Mouse (Mus musculus) induced T-regulatory cell, adult 2 months (primary cell): ENCODE data around the gene Col8a2.

Experiments used
- DNase-seq: peaks from one replicate; pipeline ENCODE4 v3.0.0-alpha.2; 2012; ENCODE audit warnings: low read depth

Col8a2 gene

GRCm38 (mm10) chr4:126301584-126302309 lies 15.2 kb downstream of the Col8a2 start:
- DNase-seq: peak; percentile 36

GRCm38 (mm10) chr4:126303877-126304276 lies 17.3 kb downstream of the Col8a2 start:
- DNase-seq: peak; percentile 61

- DNase-seq: no peak
Observed at GRCm38 (mm10) chr4:126305428-126305827, 18.8 kb downstream of the Col8a2 start.

GRCm38 (mm10) chr4:126306058-126306457 lies 19.5 kb downstream of the Col8a2 start:
- DNase-seq: no peak

- DNase-seq: no peak
Observed at GRCm38 (mm10) chr4:126306827-126307226, 20.2 kb downstream of the Col8a2 start.

GRCm38 (mm10) chr4:126309211-126309921 lies 22.8 kb downstream of the Col8a2 start:
- DNase-seq: no peak

- peak; percentile 89 for DNase-seq
Observed at GRCm38 (mm10) chr4:126309922-126310309, 23.3 kb downstream of the Col8a2 start.

- no peak for DNase-seq
Observed at GRCm38 (mm10) chr4:126310344-126310743, 23.8 kb downstream of the Col8a2 start.

GRCm38 (mm10) chr4:126311566-126312200 lies 25.1 kb downstream of the Col8a2 start:
- no peak for DNase-seq

- DNase-seq: no peak
Observed at GRCm38 (mm10) chr4:126313202-126313601, 26.6 kb downstream of the Col8a2 start.

- no peak for DNase-seq
Observed at GRCm38 (mm10) chr4:126314393-126314792, 27.8 kb downstream of the Col8a2 start.

- no peak for DNase-seq
Observed at GRCm38 (mm10) chr4:126315931-126316330, 29.3 kb downstream of the Col8a2 start.

GRCm38 (mm10) chr4:126316443-126317040 lies 29.9 kb downstream of the Col8a2 start:
- DNase-seq: no peak

GRCm38 (mm10) chr4:126319806-126320205 lies 33.2 kb downstream of the Col8a2 start:
- DNase-seq: no peak

GRCm38 (mm10) chr4:126321111-126321853 lies 34.7 kb downstream of the Col8a2 start, which contains the start of gene Adprhl2:
Gene Adprhl2 (minus strand): TSS chr4:126321703.
- DNase-seq: peak; percentile 99

GRCm38 (mm10) chr4:126321854-126322511 lies 35.4 kb downstream of the Col8a2 start:
- DNase-seq: no peak

- no peak for DNase-seq
Observed at GRCm38 (mm10) chr4:126322646-126323045, 36.1 kb downstream of the Col8a2 start.

GRCm38 (mm10) chr4:126324861-126325260 lies 38.3 kb downstream of the Col8a2 start:
- no peak for DNase-seq

GRCm38 (mm10) chr4:126325281-126325861 lies 38.8 kb downstream of the Col8a2 start, which contains the start of gene Tekt2:
Gene Tekt2 (minus strand): TSS chr4:126325688.
- DNase-seq: no peak

GRCm38 (mm10) chr4:126326036-126326435 lies 39.4 kb downstream of the Col8a2 start:
- DNase-seq: no peak

GRCm38 (mm10) chr4:126330295-126330694 lies 43.7 kb downstream of the Col8a2 start:
- DNase-seq: no peak
